Mouse (Mus musculus): Measurements from ENCODE around the gene Gm20388. TPM values are rescaled to one million over a fixed set of nuclear protein-coding genes. Genes with fewer than 3 reads are reported as not detected.

The Gm20388 gene
- polyA plus RNA-seq, 1 experiment from 2014 or later, result not detected

- ATAC-seq (ENCODE audit: low FRiP score), result no peak
- no peaks in the 10 kb centered on the region for H3K27me3 ChIP-seq (ENCODE audit: control insufficient read depth, insufficient read depth, low read length)
Observed at GRCm38 (mm10) chr8:123671454-123671853, 3760.8 kb downstream of the Gm20388 start.

GRCm38 (mm10) chr8:123672648-123673047 lies 3762.0 kb downstream of the Gm20388 start:
- no peak overlapping the region for H3K27ac ChIP-seq (ENCODE audit: low read depth, low read length)
- no peak for DNase-seq (ENCODE audit: low spot score, missing footprints)
- H3K9me3 ChIP-seq (ENCODE audit: control insufficient read depth, low read length), result no peaks in the 10 kb centered on the region
- no peak overlapping the region for H3K4me3 ChIP-seq (ENCODE audit: low read depth, low read length)
- no peak for ATAC-seq (ENCODE audit: low FRiP score)
- H3K4me2 ChIP-seq, result no peak overlapping the region
- H3K36me3 ChIP-seq (ENCODE audit: control insufficient read depth, insufficient read depth, low read length), result no peaks in the 10 kb centered on the region
- H3K9ac ChIP-seq (ENCODE audit: low read length), result no peak overlapping the region
- no peaks in the 10 kb centered on the region for H3K27me3 ChIP-seq (ENCODE audit: control insufficient read depth, insufficient read depth, low read length)
- WGBS, result 69% methylated on average over 6 of the region's 6 CpGs
- H3K4me1 ChIP-seq (ENCODE audit: control insufficient read depth, insufficient read depth, low read length), result no peaks in the 10 kb centered on the region

More at GRCm38 (mm10) chr8:123671454-123671853, 3760.8 kb downstream of the Gm20388 start:
- Histone ChIP-seq H3K36me3 (ENCODE audit: control insufficient read depth, insufficient read depth, low read length) (no peaks in the 10 kb centered on the region), H3K4me2 (no peak overlapping the region), H3K9me3 (ENCODE audit: control insufficient read depth, low read length) (no peaks in the 10 kb centered on the region), H3K27ac (ENCODE audit: low read depth, low read length) (no peak overlapping the region), H3K4me1 (ENCODE audit: control insufficient read depth, insufficient read depth, low read length) (no peaks in the 10 kb centered on the region), H3K4me3 (ENCODE audit: low read depth, low read length) (no peak overlapping the region), H3K9ac (ENCODE audit: low read length) (no peak overlapping the region)
- no peak for DNase-seq (ENCODE audit: low spot score, missing footprints)
- WGBS, result 48% methylated on average over 7 of the region's 7 CpGs

GRCm38 (mm10) chr8:123675611-123676010 lies 3765.0 kb downstream of the Gm20388 start:
- H3K36me3 ChIP-seq (ENCODE audit: control insufficient read depth, insufficient read depth, low read length), result no peaks in the 10 kb centered on the region
- no peaks in the 10 kb centered on the region for H3K27me3 ChIP-seq (ENCODE audit: control insufficient read depth, insufficient read depth, low read length)
- H3K9ac ChIP-seq (ENCODE audit: low read length), result no peak overlapping the region
- H3K4me2 ChIP-seq, result no peak overlapping the region
- no peak overlapping the region for H3K27ac ChIP-seq (ENCODE audit: low read depth, low read length)
- ATAC-seq (ENCODE audit: low FRiP score) (no peak), DNase-seq (ENCODE audit: low spot score, missing footprints) (no peak)
- H3K4me1 ChIP-seq (ENCODE audit: control insufficient read depth, insufficient read depth, low read length), result no peaks in the 10 kb centered on the region
- WGBS, result 67% methylated on average over 5 of the region's 5 CpGs
- no peaks in the 10 kb centered on the region for H3K9me3 ChIP-seq (ENCODE audit: control insufficient read depth, low read length)
- H3K4me3 ChIP-seq (ENCODE audit: low read depth, low read length), result no peak overlapping the region

GRCm38 (mm10) chr8:123678390-123678789 lies 3767.7 kb downstream of the Gm20388 start:
- no peak overlapping the region for H3K9ac ChIP-seq (ENCODE audit: low read length)
- no peaks in the 10 kb centered on the region for H3K9me3 ChIP-seq (ENCODE audit: control insufficient read depth, low read length)
- H3K27ac ChIP-seq (ENCODE audit: low read depth, low read length), result no peak overlapping the region
- no peaks in the 10 kb centered on the region for H3K4me1 ChIP-seq (ENCODE audit: control insufficient read depth, insufficient read depth, low read length)
- WGBS, result 90% methylated on average over 4 of the region's 4 CpGs
- H3K36me3 ChIP-seq (ENCODE audit: control insufficient read depth, insufficient read depth, low read length), result no peaks in the 10 kb centered on the region
- DNase-seq (ENCODE audit: low spot score, missing footprints) (no peak), ATAC-seq (ENCODE audit: low FRiP score) (no peak)
- H3K27me3 ChIP-seq (ENCODE audit: control insufficient read depth, insufficient read depth, low read length), result no peaks in the 10 kb centered on the region; the same call in 1 of the 2 replicates
- H3K4me3 ChIP-seq (ENCODE audit: low read depth, low read length), result no peak overlapping the region
- no peak overlapping the region for H3K4me2 ChIP-seq

- Histone ChIP-seq H3K9ac (ENCODE audit: low read length) (no peak overlapping the region), H3K36me3 (ENCODE audit: control insufficient read depth, insufficient read depth, low read length) (no peaks in the 10 kb centered on the region), H3K27ac (ENCODE audit: low read depth, low read length) (no peak overlapping the region), H3K4me1 (ENCODE audit: control insufficient read depth, insufficient read depth, low read length) (no peaks in the 10 kb centered on the region), H3K27me3 (ENCODE audit: control insufficient read depth, insufficient read depth, low read length) (no peaks in the 10 kb centered on the region; the same call in 1 of the 2 replicates), H3K4me3 (ENCODE audit: low read depth, low read length) (no peak overlapping the region), H3K9me3 (ENCODE audit: control insufficient read depth, low read length) (no peaks in the 10 kb centered on the region), H3K4me2 (peak overlapping the region; percentile 4; the same call in 1 of the 2 replicates)
- WGBS, result 20% methylated on average over 18 of the region's 18 CpGs
- DNase-seq (ENCODE audit: low spot score, missing footprints) (peak; percentile 95), ATAC-seq (ENCODE audit: low FRiP score) (peak; percentile 73)
Observed at GRCm38 (mm10) chr8:123682073-123682761, 3771.6 kb downstream of the Gm20388 start.

- WGBS, result 61% methylated on average over 7 of the region's 7 CpGs
- H3K4me1 ChIP-seq (ENCODE audit: control insufficient read depth, insufficient read depth, low read length), result no peaks in the 10 kb centered on the region
- no peak overlapping the region for H3K9ac ChIP-seq (ENCODE audit: low read length)
- DNase-seq (ENCODE audit: low spot score, missing footprints) (no peak), ATAC-seq (ENCODE audit: low FRiP score) (no peak)
- H3K36me3 ChIP-seq (ENCODE audit: control insufficient read depth, insufficient read depth, low read length), result no peaks in the 10 kb centered on the region
- H3K4me2 ChIP-seq, result no peak overlapping the region
- no peaks in the 10 kb centered on the region; the same call in 1 of the 2 replicates for H3K27me3 ChIP-seq (ENCODE audit: control insufficient read depth, insufficient read depth, low read length)
- no peak overlapping the region for H3K4me3 ChIP-seq (ENCODE audit: low read depth, low read length)
- H3K9me3 ChIP-seq (ENCODE audit: control insufficient read depth, low read length), result no peaks in the 10 kb centered on the region
- H3K27ac ChIP-seq (ENCODE audit: low read depth, low read length), result no peak overlapping the region
Observed at GRCm38 (mm10) chr8:123683321-123683720, 3772.7 kb downstream of the Gm20388 start.

- Histone ChIP-seq H3K9ac (ENCODE audit: low read length) (no peak overlapping the region), H3K4me3 (ENCODE audit: low read depth, low read length) (no peak overlapping the region), H3K4me2 (no peak overlapping the region), H3K27me3 (ENCODE audit: control insufficient read depth, insufficient read depth, low read length) (no peaks in the 10 kb centered on the region; the same call in none of the 2 replicates), H3K4me1 (ENCODE audit: control insufficient read depth, insufficient read depth, low read length) (no peaks in the 10 kb centered on the region), H3K27ac (ENCODE audit: low read depth, low read length) (no peak overlapping the region), H3K36me3 (ENCODE audit: control insufficient read depth, insufficient read depth, low read length) (no peaks in the 10 kb centered on the region), H3K9me3 (ENCODE audit: control insufficient read depth, low read length) (no peaks in the 10 kb centered on the region)
- ATAC-seq (ENCODE audit: low FRiP score), result no peak
- no peak for DNase-seq (ENCODE audit: low spot score, missing footprints)
- 92% methylated on average over 7 of the region's 7 CpGs for WGBS
Observed at GRCm38 (mm10) chr8:123684806-123685205, 3774.2 kb downstream of the Gm20388 start.

- Histone ChIP-seq H3K4me3 (ENCODE audit: low read depth, low read length) (no peak overlapping the region), H3K36me3 (ENCODE audit: control insufficient read depth, insufficient read depth, low read length) (no peaks in the 10 kb centered on the region), H3K9ac (ENCODE audit: low read length) (no peak overlapping the region), H3K27me3 (ENCODE audit: control insufficient read depth, insufficient read depth, low read length) (no peaks in the 10 kb centered on the region; the same call in none of the 2 replicates), H3K4me1 (ENCODE audit: control insufficient read depth, insufficient read depth, low read length) (no peaks in the 10 kb centered on the region), H3K9me3 (ENCODE audit: control insufficient read depth, low read length) (no peaks in the 10 kb centered on the region), H3K4me2 (no peak overlapping the region), H3K27ac (ENCODE audit: low read depth, low read length) (no peak overlapping the region)
- ATAC-seq (ENCODE audit: low FRiP score) (no peak), DNase-seq (ENCODE audit: low spot score, missing footprints) (no peak)
- 89% methylated on average over 4 of the region's 4 CpGs for WGBS
Observed at GRCm38 (mm10) chr8:123685477-123685876, 3774.8 kb downstream of the Gm20388 start.

GRCm38 (mm10) chr8:123687826-123688225 lies 3777.2 kb downstream of the Gm20388 start:
- H3K4me3 ChIP-seq (ENCODE audit: low read depth, low read length), result no peak overlapping the region
- H3K27me3 ChIP-seq (ENCODE audit: control insufficient read depth, insufficient read depth, low read length), result no peaks in the 10 kb centered on the region; the same call in none of the 2 replicates
- no peak overlapping the region for H3K9ac ChIP-seq (ENCODE audit: low read length)
- H3K27ac ChIP-seq (ENCODE audit: low read depth, low read length), result no peak overlapping the region
- no peaks in the 10 kb centered on the region for H3K4me1 ChIP-seq (ENCODE audit: control insufficient read depth, insufficient read depth, low read length)
- ATAC-seq (ENCODE audit: low FRiP score) (no peak), DNase-seq (ENCODE audit: low spot score, missing footprints) (peak; percentile 35)
- H3K36me3 ChIP-seq (ENCODE audit: control insufficient read depth, insufficient read depth, low read length), result no peaks in the 10 kb centered on the region
- no peaks in the 10 kb centered on the region for H3K9me3 ChIP-seq (ENCODE audit: control insufficient read depth, low read length)
- WGBS, result 56% methylated on average over 4 of the region's 4 CpGs
- no peak overlapping the region for H3K4me2 ChIP-seq

Measured in midbrain, embryonic 11.5 days (tissue).